Mouse (Mus musculus) gastrocnemius, postnatal 14 days (tissue): Measurements from ENCODE around the gene Cenpm. TPM values are rescaled to one million over a fixed set of nuclear protein-coding genes. Genes with fewer than 3 reads are reported as not detected.

Source experiments
- DNase-seq: peaks from one replicate; pipeline ENCODE4 v3.0.0; 2021; ENCODE audit warnings: mixed read lengths
- intact Hi-C: fragments of 180-260 bp; cut with DNase I; formaldehyde crosslinking; loops from one replicate; pipeline ENCODE4 v1.15.1; 2025; ENCODE audit warnings: low total_unique reads
- total RNA-seq, 2 experiments: library from RNA; stranded (reverse); gene quantifications; 2 replicates each; pipeline ENCODE4 v1.2.3; 2021

Gene Cenpm
- total RNA-seq, 2 experiments from 2014 or later: 1.8 to 2.6 TPM

- DNase-seq: no peak
- intact Hi-C loops: no loop called here
These were observed 40.8 kb downstream of the Cenpm start for GRCm38 (mm10) chr15:82203611-82204351.

DNA sequence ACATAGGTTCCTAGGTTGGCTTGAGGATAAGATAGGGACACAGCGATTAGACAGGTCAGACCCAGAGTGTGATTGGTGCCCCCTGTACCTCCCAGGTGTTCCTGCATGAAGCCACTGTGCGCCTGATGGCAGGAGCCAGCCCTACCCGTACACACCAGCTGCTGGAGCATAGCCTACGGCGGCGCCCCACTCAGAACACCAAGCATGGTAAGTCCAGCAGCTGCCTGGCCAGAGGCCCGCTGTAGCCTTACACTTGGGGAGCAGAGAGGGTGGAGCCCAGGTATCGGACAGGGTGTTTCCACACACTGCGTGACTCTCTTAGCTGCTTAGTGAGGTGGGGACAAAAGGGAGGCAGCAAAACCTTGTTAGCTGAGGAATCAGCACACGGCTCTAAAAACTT, 41.5 kb downstream of the Cenpm start:
- intact Hi-C loops: no loop called here
- DNase-seq: no peak

DNA sequence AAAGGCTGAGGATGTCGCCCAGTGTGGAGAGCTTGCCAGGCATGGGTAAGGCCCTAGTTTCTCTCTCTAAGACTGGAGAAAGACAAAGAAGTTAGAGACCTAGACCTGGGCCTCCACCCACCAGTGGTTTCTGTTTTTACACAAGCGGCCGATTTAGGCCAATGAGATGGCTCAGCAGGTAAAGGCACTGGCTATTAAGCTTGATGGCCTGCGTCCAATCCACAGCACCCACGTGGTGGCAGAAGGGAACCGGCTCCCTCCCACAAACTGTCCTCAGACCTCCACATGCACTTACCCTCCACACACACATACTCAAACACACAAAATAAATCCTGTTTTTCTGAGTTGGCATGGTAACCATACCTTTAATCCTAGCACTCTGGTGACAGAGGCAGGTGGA, 42.5 kb downstream of the Cenpm start:
- intact Hi-C loops: no loop called here
- DNase-seq: no peak

DNA sequence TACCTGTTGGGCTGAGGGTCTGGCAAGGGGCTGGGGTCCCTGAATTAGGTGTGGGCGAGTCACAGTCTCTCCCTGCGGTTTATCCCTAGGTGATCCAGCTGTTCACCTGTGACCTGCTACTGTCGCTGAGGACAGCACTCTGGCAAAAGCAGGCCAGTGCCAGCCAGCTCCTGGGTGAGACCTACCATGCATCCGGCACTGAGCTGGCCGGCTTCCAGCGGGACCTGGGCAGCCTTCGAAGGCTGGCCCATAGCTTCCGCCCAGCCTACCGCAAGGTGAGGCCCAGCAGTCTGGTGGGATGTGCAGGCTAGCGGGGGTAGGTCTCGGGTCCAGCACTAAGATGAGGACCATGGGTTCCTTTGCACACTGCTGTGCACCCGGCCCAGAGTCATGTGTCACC, 45.0 kb downstream of the Cenpm start:
- intact Hi-C loops: no loop called here
- DNase-seq: no peak

- intact Hi-C loops: no loop called here
These were observed 46.2 kb downstream of the Cenpm start for GRCm38 (mm10) chr15:82198342-82198741.

DNA sequence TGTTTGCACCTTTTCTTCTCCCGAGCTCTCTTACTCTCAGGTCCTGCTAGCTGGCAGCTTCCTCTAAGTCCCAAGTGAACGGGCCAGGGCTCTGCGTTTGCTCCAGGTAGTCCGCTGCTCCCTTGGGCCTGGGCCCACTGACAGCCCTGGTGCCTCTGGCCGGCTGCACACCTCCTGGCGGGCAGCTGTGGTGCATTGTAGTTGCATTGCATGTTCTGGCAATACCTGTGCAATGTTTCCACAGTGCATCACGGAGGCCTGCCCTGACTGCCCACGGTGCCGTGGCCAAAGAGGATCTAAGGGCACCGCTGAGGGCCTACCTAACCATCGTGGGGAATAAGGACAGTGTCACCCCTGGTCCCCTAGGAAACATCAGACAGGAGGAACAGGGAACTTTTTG, 46.6 kb downstream of the Cenpm start:
- intact Hi-C loops: no loop called here
- no peak for DNase-seq

More at GRCm38 (mm10) chr15:82198342-82198741, 46.2 kb downstream of the Cenpm start:
- DNase-seq: no peak

DNA sequence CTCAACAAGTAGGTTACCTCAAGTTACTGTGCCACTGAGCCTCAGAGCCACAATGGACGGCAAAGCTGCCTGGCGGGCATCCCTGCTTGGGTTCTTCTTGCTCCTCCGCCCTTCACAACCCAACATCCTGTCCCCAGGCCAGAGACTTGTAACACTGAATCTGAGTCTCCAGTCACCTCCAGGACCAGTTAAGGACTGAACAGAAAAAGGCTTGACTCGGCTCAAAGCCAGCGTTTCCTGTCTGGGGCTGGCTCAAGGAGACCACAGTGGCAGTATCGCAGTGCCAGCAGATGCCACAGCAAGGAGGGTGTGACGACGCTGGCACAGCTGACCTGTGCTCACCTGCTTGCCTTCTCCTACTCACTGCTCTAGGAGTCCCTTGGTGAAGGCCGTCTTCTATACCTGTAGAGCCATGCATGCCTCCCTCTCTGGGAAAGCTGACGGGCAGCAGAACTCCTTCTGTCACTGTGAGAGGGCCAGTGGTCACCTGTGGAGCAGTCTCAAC, 47.2 kb downstream of the Cenpm start:
- no peak for DNase-seq
- intact Hi-C loops: no loop called here

DNA sequence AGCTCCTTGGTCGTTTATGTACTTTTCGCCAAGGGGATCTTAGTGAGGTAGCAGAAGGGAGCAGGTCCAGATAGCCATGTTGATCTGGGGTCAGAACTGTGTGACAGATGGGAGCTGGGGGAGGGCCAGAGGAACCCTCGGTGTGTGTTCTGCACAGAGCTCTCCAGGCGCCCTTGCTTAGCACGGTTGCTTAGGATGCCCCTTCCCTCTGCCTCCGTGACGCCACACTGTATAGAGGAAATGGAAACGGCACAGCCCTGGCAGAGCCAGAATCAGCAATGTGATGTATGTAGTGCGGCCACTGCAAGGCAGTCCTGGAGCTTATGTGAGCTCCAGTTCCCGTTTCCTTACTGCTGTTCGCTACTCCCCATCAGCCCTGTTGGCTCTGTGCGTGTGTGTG, 48.2 kb downstream of the Cenpm start:
- intact Hi-C loops: no loop called here
- no peak for DNase-seq

DNA sequence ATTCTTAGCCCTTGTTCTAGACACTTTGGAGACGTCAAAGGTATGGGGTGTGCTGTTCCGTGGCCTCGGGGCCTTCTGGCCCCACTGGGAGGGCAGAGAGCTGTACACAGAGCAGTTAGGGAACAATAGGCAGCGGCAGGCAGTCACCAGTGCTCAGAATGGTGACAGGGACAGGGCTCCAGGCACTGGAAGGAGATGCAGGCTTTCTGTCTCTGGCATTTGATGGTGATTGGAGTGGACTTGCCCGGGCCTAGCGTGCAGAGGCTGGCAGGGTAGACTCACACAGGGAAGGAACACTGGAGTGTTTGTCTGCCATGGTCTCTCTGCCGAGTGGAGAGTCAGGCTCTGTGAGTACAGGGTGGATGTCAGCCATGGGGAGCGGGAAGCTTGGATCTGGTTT, 51.9 kb downstream of the Cenpm start:
- intact Hi-C loops: no loop called here
- no peak for DNase-seq

- intact Hi-C loops: no loop called here
- peak; percentile 80 for DNase-seq
These were observed 55.9 kb downstream of the Cenpm start for GRCm38 (mm10) chr15:82188481-82189240.

DNA sequence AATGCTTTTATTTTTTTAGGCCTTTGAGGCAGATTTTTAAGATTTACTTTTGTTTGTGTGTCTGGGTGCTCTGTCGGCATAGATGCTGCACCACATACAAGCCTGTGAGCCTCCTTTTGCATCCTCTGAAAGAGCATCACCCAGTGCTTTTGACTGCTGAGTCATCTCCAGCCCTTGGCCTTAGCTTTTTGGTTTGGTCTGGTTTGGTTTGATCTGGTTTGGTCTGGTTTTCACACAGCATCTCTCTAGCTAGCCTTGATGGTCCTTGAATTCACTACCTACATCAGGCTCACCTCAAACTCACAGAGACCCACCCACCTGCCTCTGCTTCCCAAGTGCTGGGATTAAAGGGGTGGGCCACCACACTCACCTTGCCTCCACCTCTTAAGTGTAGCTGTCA, 56.6 kb downstream of the Cenpm start:
- intact Hi-C loops: no loop called here
- no peak for DNase-seq

DNA sequence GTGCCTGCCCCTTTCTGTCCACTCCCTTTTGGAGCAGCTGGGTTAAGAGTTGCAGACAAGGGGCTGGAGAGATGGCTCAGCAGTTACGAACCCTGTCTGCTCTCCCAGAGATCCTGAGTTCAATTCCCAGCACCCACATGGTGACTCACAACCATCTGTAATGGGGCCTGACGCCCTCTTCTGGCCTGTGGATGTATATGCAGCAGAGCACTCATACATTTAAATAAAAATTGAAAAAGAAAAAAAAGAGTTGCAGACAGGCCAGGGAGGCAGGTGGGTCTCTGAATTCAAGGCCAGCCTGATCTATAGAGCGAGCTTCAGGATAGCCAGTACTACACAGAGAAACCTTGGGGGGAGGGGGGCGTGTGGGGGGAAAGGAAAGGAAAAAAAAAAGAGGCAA, 57.1 kb downstream of the Cenpm start:
- no peak for DNase-seq
- intact Hi-C loops: no loop called here

DNA sequence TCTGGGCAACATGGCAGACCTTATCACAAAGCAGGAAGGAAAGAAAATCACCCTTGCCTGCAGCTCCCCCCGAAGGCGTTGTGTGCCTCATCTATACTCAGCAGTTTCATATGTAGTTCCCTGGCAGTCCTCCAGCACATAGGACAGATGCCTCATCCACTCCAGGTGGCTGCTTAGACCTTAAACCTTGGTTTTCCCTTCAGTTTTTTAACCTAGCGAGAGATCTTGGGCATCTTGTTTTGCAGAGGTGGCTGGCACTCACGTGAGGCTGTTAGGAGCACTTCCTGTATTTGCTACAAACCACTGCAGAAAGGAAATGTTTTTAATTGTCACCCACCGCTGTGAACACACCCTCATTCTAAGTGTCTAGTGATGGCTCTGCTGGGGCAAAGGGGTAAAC, 57.6 kb downstream of the Cenpm start:
- intact Hi-C loops: no loop called here
- no peak for DNase-seq

DNA sequence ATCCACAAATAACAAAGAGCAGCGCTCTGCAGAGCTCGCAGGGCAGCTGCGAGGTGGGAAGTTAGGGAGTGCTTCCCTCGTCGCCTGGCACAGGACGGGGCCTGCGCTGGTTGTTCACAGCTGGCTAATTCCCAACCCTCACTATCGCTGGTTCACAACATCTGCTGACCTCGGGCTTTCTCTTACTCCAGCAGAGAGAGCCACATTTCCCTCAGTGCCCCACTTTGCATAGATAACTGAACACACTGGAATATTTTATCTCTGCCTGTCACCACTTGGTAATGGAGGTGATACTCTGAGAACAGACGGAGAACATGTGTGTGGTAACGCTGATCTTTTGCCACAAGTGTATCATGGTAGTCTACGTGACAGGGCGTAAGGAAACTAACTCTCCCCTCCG, 58.4 kb downstream of the Cenpm start:
- intact Hi-C loops: no loop called here
- no peak for DNase-seq

DNA sequence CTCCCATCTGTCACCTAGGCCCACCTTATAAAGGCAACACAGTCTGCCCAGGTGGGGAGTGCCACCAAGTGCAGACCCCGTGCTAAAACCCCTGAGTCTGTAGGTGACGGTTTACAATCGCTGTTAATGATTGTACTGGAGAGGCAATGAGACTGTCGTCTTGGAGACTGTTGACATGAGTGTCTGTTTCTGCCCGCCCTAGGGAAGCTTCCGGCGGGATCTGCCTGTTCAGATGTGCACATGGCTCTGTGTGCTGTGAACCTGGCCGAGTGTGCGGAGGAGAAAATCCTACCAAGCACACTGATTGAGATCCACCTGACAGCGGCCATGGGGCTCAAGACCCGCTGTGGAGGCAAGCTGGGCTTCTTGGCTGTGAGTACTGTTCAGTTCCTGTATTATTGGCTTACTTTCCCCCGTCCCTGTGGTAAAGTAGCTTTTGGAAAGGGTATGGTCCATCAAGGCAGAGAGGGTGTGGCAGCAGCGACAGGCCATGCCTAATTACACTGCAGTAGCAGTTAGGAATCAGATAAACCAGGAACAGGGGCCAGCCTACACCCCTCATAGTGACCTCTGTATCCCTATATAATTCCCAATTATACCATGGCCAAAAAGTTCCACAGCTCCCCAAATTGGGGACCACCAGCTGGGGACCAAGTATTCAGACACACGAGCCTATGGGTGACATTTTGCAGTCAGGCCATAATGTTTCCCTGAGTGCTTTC, 59.3 kb downstream of the Cenpm start:
- intact Hi-C loops: no loop called here
- no peak for DNase-seq

GRCm38 (mm10) chr15:82184656-82185055, 59.9 kb downstream of the Cenpm start:
- intact Hi-C loops: no loop called here
- DNase-seq: no peak

GRCm38 (mm10) chr15:82184183-82184582, 60.4 kb downstream of the Cenpm start:
- DNase-seq: no peak
- intact Hi-C loops: no loop called here
